Mouse (Mus musculus) CH12.LX (cell line): ENCODE measurements at regions not wholly inside any gene's neighbourhood (a gene's known extent, or its start where the extent isn't known, plus 50 kb on each side); places are given as distances from the start of the nearest gene placed in this dataset.

Experiments used
- DNase-seq: peaks from one replicate; pipeline ENCODE4 v3.0.0-alpha.2; 2013; ENCODE audit errors: extremely low read depth
- H3K27ac ChIP-seq: 2 replicates; pipeline ENCODE4 v1.5.1; 2012; ENCODE audit warnings: low read depth, mild to moderate bottlenecking, control low read depth, moderate library complexity; ENCODE audit not compliant: insufficient read depth
- H3K27me3 ChIP-seq: replicated peaks from 2 replicates; pipeline ENCODE3; 2012; ENCODE audit warnings: inconsistent platforms
- H3K36me3 ChIP-seq, 2 experiments: replicated peaks in 1 of 2; 2 replicates each; pipeline versions ENCODE3 to v1.6.1; 2012; ENCODE audit warnings: inconsistent platforms in 1 of 2, low read length in 1 of 2, mild to moderate bottlenecking in 1 of 2, mixed read lengths in 1 of 2, moderate library complexity in 1 of 2; ENCODE audit not compliant: control insufficient read depth in 1 of 2, insufficient read depth in 1 of 2
- H3K4me1 ChIP-seq, 2 experiments: 2 replicates each; pipeline ENCODE4 v1.6.1; 2012; ENCODE audit warnings: inconsistent platforms in 1 of 2, moderate library complexity in 1 of 2; ENCODE audit not compliant: insufficient read depth in 2 of 2, control insufficient read depth in 1 of 2
- H3K4me2 ChIP-seq: 2 replicates; pipeline ENCODE4 v1.6.1; 2012; ENCODE audit warnings: low read depth, mild to moderate bottlenecking, control low read depth; ENCODE audit not compliant: poor library complexity, insufficient read depth, severe bottlenecking
- H3K4me3 ChIP-seq, 3 experiments: fragments of 150-350 bp in 1 of 3; sonication (generic) in 1 of 3; replicated peaks in 1 of 3; 2 replicates each; pipeline versions ENCODE3 to v1.5.1; 2011 to 2012; ENCODE audit warnings: low read depth in 2 of 3, low read length in 2 of 3, mild to moderate bottlenecking in 2 of 3, moderate library complexity in 2 of 3, control low read depth in 1 of 3, improper control_type of control experiment in 1 of 3, inconsistent platforms in 1 of 3, mixed read lengths in 1 of 3; ENCODE audit not compliant: poor library complexity in 1 of 3
- H3K79me2 ChIP-seq: replicated peaks from 2 replicates; pipeline ENCODE4 v1.6.1; 2012; ENCODE audit warnings: mild to moderate bottlenecking, moderate library complexity; ENCODE audit not compliant: control insufficient read depth, poor library complexity, insufficient read depth, severe bottlenecking; ENCODE audit errors: extremely low read depth
- H3K9ac ChIP-seq: 2 replicates; pipeline ENCODE4 v1.6.1; 2012; ENCODE audit warnings: low read depth, mild to moderate bottlenecking, control low read depth, moderate library complexity; ENCODE audit not compliant: insufficient read depth
- H3K9me3 ChIP-seq: replicated peaks from 2 replicates; pipeline ENCODE3; 2012; ENCODE audit warnings: low read length, inconsistent platforms, mixed read lengths
- BHLHE40 ChIP-seq: IDR thresholded peaks from 2 replicates; pipeline ENCODE4 v1.6.1; 2011; ENCODE audit warnings: mild to moderate bottlenecking, low read depth, low read length, improper control_type of control experiment
- CHD1 ChIP-seq: IDR thresholded peaks from 2 replicates; pipeline ENCODE4 v1.6.1; 2012; ENCODE audit warnings: low read depth, low read length, improper control_type of control experiment, inconsistent platforms
- CTCF ChIP-seq, 2 experiments: IDR thresholded peaks in 1 of 2; conservative IDR thresholded peaks in 1 of 2; 2 replicates each; pipeline ENCODE4 v1.5.1; 2011 to 2012; ENCODE audit warnings: low read depth in 2 of 2, low read length in 2 of 2, improper control_type of control experiment in 1 of 2, inconsistent platforms in 1 of 2, mild to moderate bottlenecking in 1 of 2, moderate library complexity in 1 of 2
- EP300 ChIP-seq: IDR thresholded peaks from 2 replicates; pipeline ENCODE4 v1.6.1; 2011; ENCODE audit warnings: low read length, improper control_type of control experiment
- ETS1 ChIP-seq: conservative IDR thresholded peaks from 2 replicates; pipeline ENCODE4 v1.6.1; 2012; ENCODE audit warnings: low read depth, mild to moderate bottlenecking, inconsistent platforms, low read length, improper control_type of control experiment, moderate library complexity
- JUN ChIP-seq: IDR thresholded peaks from 2 replicates; pipeline ENCODE4 v1.6.1; 2011; ENCODE audit warnings: low read depth, mild to moderate bottlenecking, low read length, improper control_type of control experiment, moderate library complexity; ENCODE audit not compliant: insufficient read depth
- JUND ChIP-seq: conservative IDR thresholded peaks from 2 replicates; pipeline ENCODE4 v1.6.1; 2011; ENCODE audit warnings: low read depth, low read length, improper control_type of control experiment
- MAFK ChIP-seq: IDR thresholded peaks from 2 replicates; pipeline ENCODE4 v1.6.1; 2011; ENCODE audit warnings: low read length, improper control_type of control experiment; ENCODE audit not compliant: insufficient replicate concordance
- MAZ ChIP-seq: IDR thresholded peaks from 2 replicates; pipeline ENCODE4 v1.6.1; 2012; ENCODE audit warnings: low read depth, mild to moderate bottlenecking, inconsistent platforms, low read length, improper control_type of control experiment, moderate library complexity
- MEF2A ChIP-seq: IDR thresholded peaks from 2 replicates; pipeline ENCODE4 v1.6.1; 2014; ENCODE audit warnings: low read depth, mild to moderate bottlenecking, inconsistent platforms, low read length, improper control_type of control experiment, borderline replicate concordance
- NELFE ChIP-seq: IDR thresholded peaks from 2 replicates; pipeline ENCODE4 v1.6.1; 2011; ENCODE audit warnings: low read depth, low read length, improper control_type of control experiment
- POLR2A ChIP-seq: IDR thresholded peaks from 2 replicates; pipeline ENCODE4 v1.6.1; 2011; ENCODE audit warnings: low read depth, mild to moderate bottlenecking, improper control_type of control experiment, low read length
- POLR2AphosphoS2 ChIP-seq: IDR thresholded peaks from 2 replicates; pipeline ENCODE4 v1.6.1; 2011; ENCODE audit warnings: low read depth, low read length, improper control_type of control experiment
- RAD21 ChIP-seq: IDR thresholded peaks from 2 replicates; pipeline ENCODE4 v1.6.1; 2011; ENCODE audit warnings: low read depth, mild to moderate bottlenecking, low read length, improper control_type of control experiment, moderate library complexity
- RCOR1 ChIP-seq: conservative IDR thresholded peaks from 2 replicates; pipeline ENCODE4 v1.6.1; 2012; ENCODE audit warnings: low read depth, mild to moderate bottlenecking, inconsistent platforms, low read length, improper control_type of control experiment
- SIN3A ChIP-seq: IDR thresholded peaks from 2 replicates; pipeline ENCODE4 v1.6.1; 2012; ENCODE audit warnings: low read length, improper control_type of control experiment, inconsistent platforms
- UBTF ChIP-seq: IDR thresholded peaks from 2 replicates; pipeline ENCODE4 v1.6.1; 2012; ENCODE audit warnings: low read depth, mild to moderate bottlenecking, inconsistent platforms, low read length, improper control_type of control experiment, moderate library complexity
- USF1 ChIP-seq: IDR thresholded peaks from 2 replicates; pipeline ENCODE4 v1.6.1; 2014; ENCODE audit warnings: low read depth, mild to moderate bottlenecking, inconsistent platforms, low read length, improper control_type of control experiment
- USF2 ChIP-seq: conservative IDR thresholded peaks from 2 replicates; pipeline ENCODE4 v1.6.1; 2011; ENCODE audit warnings: low read depth, low read length, improper control_type of control experiment
- ZKSCAN1 ChIP-seq: IDR thresholded peaks from 2 replicates; pipeline ENCODE4 v1.6.1; 2012; ENCODE audit warnings: low read depth, inconsistent platforms, low read length, improper control_type of control experiment, borderline replicate concordance
- ZMIZ1 ChIP-seq: IDR thresholded peaks from 2 replicates; pipeline ENCODE4 v1.6.1; 2012; ENCODE audit warnings: low read depth, mild to moderate bottlenecking, inconsistent platforms, low read length, improper control_type of control experiment
- dilution Hi-C: fragments of 300-500 bp; cut with MboI; formaldehyde crosslinking; loops from 2 replicates; pipeline ENCODE4 v1.14.3; 2020; ENCODE audit warnings: low sequenced_read_pairs; ENCODE audit not compliant: extremely low pct_unique_long_range_greater_than_20kb, extremely low pct_ligation_motif_present
- in situ Hi-C: fragments of 300-500 bp; cut with MboI; formaldehyde crosslinking; loops from 3 replicates; pipeline ENCODE4 v1.14.3; 2019; ENCODE audit warnings: low sequenced_read_pairs, low pct_ligation_motif_present, low pct_unique_long_range_greater_than_20kb, mixed read lengths

GRCm38 (mm10) chr3:82781464-82781863, 94.8 kb downstream of the Rbm46 start:
- Histone ChIP-seq H3K4me1 (no peaks in the 10 kb centered on the region), H3K4me3 (no peak overlapping the region), H3K9me3 (no peaks in the 10 kb centered on the region), H3K27ac (no peak overlapping the region), H3K9ac (no peak overlapping the region), H3K79me2 (no peaks in the 10 kb centered on the region), H3K36me3 (no peaks in the 10 kb centered on the region), H3K4me2 (no peak overlapping the region), H3K27me3 (no peaks in the 10 kb centered on the region)
- DNase-seq = no peak
- dilution Hi-C loops = no loop called here
- in situ Hi-C loops = no loop called here
- TF ChIP-seq SIN3A (no peak), UBTF (no peak), BHLHE40 (no peak), RCOR1 (no peak), JUND (no peak), RAD21 (no peak), ZMIZ1 (no peak), USF2 (no peak), POLR2AphosphoS2 (no peak), POLR2A (no peak), CHD1 (no peak), MAZ (no peak), CTCF (conservative IDR thresholded peaks at IDR 0.05 in 1 of 2, IDR thresholded peaks at IDR 0.05 in 1 of 2; ENCODE audit: low read depth in 2 of 2, low read length in 2 of 2) (no peak), MEF2A (no peak), ZKSCAN1 (no peak), JUN (no peak), ETS1 (no peak), EP300 (no peak), USF1 (no peak)

DNA sequence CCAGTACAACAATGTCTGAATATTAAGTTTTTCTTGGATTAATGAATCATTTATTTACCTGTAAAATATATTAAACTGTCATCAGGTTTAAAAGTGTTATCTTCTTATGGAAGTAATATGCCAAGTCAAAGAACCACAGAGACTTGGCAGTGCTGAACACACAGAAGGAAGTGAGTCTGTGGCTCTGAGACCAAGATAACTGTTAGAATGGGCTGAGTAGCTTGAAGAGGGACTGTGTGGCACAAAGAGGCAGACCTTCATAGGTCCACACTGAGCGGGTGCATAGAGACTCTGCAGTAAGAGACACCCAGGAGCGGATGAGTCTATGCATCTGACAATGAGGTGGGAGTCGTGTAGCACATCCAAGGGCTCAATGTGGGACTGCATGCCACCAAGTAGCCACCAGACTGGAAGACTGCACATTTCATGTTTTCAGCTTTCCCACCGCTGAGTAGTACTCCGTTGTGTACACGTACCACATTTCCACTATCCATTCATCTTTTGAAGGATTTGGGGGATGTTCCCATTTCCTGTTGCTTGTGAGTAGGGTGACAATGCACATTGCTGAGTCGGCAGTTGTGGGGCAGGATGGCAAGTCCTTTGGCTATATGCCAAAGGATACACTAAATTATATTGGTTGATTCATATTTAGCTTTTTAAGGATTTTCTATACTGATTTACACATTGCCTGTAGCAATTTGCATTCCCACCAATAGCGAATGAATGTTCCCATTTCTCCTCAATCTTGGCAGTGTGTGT, 105.6 kb downstream of the Rbm46 start:
- Histone ChIP-seq H3K36me3 (no peaks in the 10 kb centered on the region), H3K27ac (no peak overlapping the region), H3K4me3 (no peak overlapping the region), H3K9me3 (no peaks in the 10 kb centered on the region), H3K9ac (no peak overlapping the region), H3K4me2 (no peak overlapping the region), H3K4me1 (no peaks in the 10 kb centered on the region), H3K79me2 (no peaks in the 10 kb centered on the region), H3K27me3 (no peaks in the 10 kb centered on the region)
- in situ Hi-C loops = no loop called here
- 0 out of 2 replicates have a peak, but pooled peaks have one; percentile 57 for TF ChIP-seq MAFK
- no peak for TF ChIP-seq RAD21
- TF ChIP-seq RCOR1 = no peak
- TF ChIP-seq NELFE = no peak
- TF ChIP-seq MEF2A = no peak
- DNase-seq = no peak
- dilution Hi-C loops = no loop called here
